Mouse (Mus musculus) kidney, postnatal 14 days (tissue): ENCODE measurements around the gene Elf2.

Experiments
- DNase-seq: peaks from one replicate; pipeline ENCODE4 v3.0.0; 2022; ENCODE audit warnings: mixed read lengths

The Elf2 gene

GRCm38 (mm10) chr3:51340552-51341267, at the start of gene Elf2:
Elf2 (minus strand) TSS chr3:51340663.
- peak; percentile 94 for DNase-seq

- no peak for DNase-seq
These were observed 48.4 kb upstream of the Elf2 start for GRCm38 (mm10) chr3:51388904-51389303.

- DNase-seq, result peak; percentile 66
These were observed 47.5 kb upstream of the Elf2 start for GRCm38 (mm10) chr3:51387868-51388381.

- DNase-seq, result no peak
These were observed 46.6 kb upstream of the Elf2 start for GRCm38 (mm10) chr3:51387134-51387451.

GRCm38 (mm10) chr3:51386441-51387133, 46.1 kb upstream of the Elf2 start:
- DNase-seq, result no peak

- DNase-seq, result no peak
These were observed 42.9 kb upstream of the Elf2 start for GRCm38 (mm10) chr3:51383409-51383808.

- no peak for DNase-seq
These were observed 40.2 kb upstream of the Elf2 start for GRCm38 (mm10) chr3:51380660-51381014.

GRCm38 (mm10) chr3:51379786-51380659, 39.6 kb upstream of the Elf2 start:
- DNase-seq, result peak; percentile 74

GRCm38 (mm10) chr3:51378665-51378946, 38.1 kb upstream of the Elf2 start:
- no peak for DNase-seq

- DNase-seq, result peak; percentile 59
These were observed 37.6 kb upstream of the Elf2 start for GRCm38 (mm10) chr3:51377878-51378664.

- DNase-seq, result peak; percentile 72
These were observed 35.1 kb upstream of the Elf2 start for GRCm38 (mm10) chr3:51375307-51376265.

GRCm38 (mm10) chr3:51373544-51373943, 33.1 kb upstream of the Elf2 start:
- DNase-seq, result no peak

GRCm38 (mm10) chr3:51372883-51373282, 32.4 kb upstream of the Elf2 start:
- peak; percentile 36 for DNase-seq

GRCm38 (mm10) chr3:51371826-51372225, 31.4 kb upstream of the Elf2 start:
- DNase-seq, result no peak

- no peak for DNase-seq
These were observed 27.5 kb upstream of the Elf2 start for GRCm38 (mm10) chr3:51368011-51368410.

- DNase-seq, result no peak
These were observed 26.5 kb upstream of the Elf2 start for GRCm38 (mm10) chr3:51366926-51367325.

GRCm38 (mm10) chr3:51365517-51365882, 25.0 kb upstream of the Elf2 start:
- DNase-seq, result no peak

- peak; percentile 83 for DNase-seq
These were observed 24.4 kb upstream of the Elf2 start for GRCm38 (mm10) chr3:51364703-51365516.

- no peak for DNase-seq
These were observed 20.6 kb upstream of the Elf2 start for GRCm38 (mm10) chr3:51361066-51361465.

- no peak for DNase-seq
These were observed 19.3 kb upstream of the Elf2 start for GRCm38 (mm10) chr3:51359558-51360307.
